In genomic region chr16:36874583-36875275, GRCm38 (mm10) we compare ENCODE assay signal across 8 mouse cellular contexts. TPM values are rescaled to one million over a fixed set of nuclear protein-coding genes. Genes with fewer than 3 reads are reported as not detected.
DNase-seq lines count a peak whose midpoint lies in the region; ATAC-seq lines count a peak whose summit lies in the region.

Gene Eaf2 (minus strand): TSS chr16:36875003.
Gene Golgb1 (plus strand): TSS chr16:36875140.

- H3K4me1 ChIP-seq in heart, embryonic 14.5 days (ENCODE audit: control insufficient read depth in 2 of 2, insufficient read depth in 2 of 2, low read length in 2 of 2), result peaks cover 3 to 24% of the 10 kb centered on the region in 2 experiments; a peak in 3 of 4 replicates
- peaks cover 36% of the 10 kb centered on the region for H3K4me1 ChIP-seq in liver, embryonic 13.5 days (replicated peaks)
- peaks cover 23% of the 10 kb centered on the region for H3K4me1 ChIP-seq in stomach, embryonic 16.5 days (ENCODE audit: control insufficient read depth, insufficient read depth, low read length)

- under 1% methylated on average over 43 of the region's 43 CpGs for WGBS in heart, embryonic 14.5 days
- WGBS in liver, embryonic 13.5 days (ENCODE audit: insufficient replicate concordance), result under 1% methylated on average over 43 of the region's 43 CpGs
- under 1% methylated on average over 43 of the region's 43 CpGs for WGBS in stomach, embryonic 16.5 days

- H3K36me3 ChIP-seq in heart, embryonic 14.5 days (ENCODE audit: control insufficient read depth, insufficient read depth, low read length), result peaks cover 29% of the 10 kb centered on the region
- peaks cover 6% of the 10 kb centered on the region for H3K36me3 ChIP-seq in liver, embryonic 13.5 days
- no peaks in the 10 kb centered on the region; the same call in 1 of the 2 replicates for H3K36me3 ChIP-seq in stomach, embryonic 16.5 days (ENCODE audit: control insufficient read depth, insufficient read depth, low read length)

- peak; percentile 99 for DNase-seq in c-Kit-negative CD71-positive TER-119-positive erythroid progenitor cells, embryonic 14.5 days (ENCODE audit: low read depth, low spot score)
- DNase-seq in fibroblast of lung, adult 2 months (ENCODE audit: low read depth), result peak; percentile 100
- DNase-seq in kidney, postnatal 14 days, result peak; percentile 98
- DNase-seq in liver, embryonic 13.5 days, result peak; percentile 94
- peak; percentile 91 for DNase-seq in neural tube, embryonic 10.5 days (ENCODE audit: extremely low spot score, low spot score)

- ATAC-seq in CD4-positive, CD25-positive, alpha-beta regulatory T cell, adult 4 months, result peak; percentile 95
- peak; percentile 100 for ATAC-seq in heart, embryonic 14.5 days (ENCODE audit: insufficient number of reproducible peaks, insufficient read depth, low FRiP score, low read depth)
- peak; percentile 99 for ATAC-seq in liver, embryonic 13.5 days (ENCODE audit: low read depth)
- ATAC-seq in stomach, embryonic 16.5 days (ENCODE audit: insufficient read depth, low FRiP score), result peak; percentile 100

- H3K27ac ChIP-seq in heart, embryonic 14.5 days (replicated peaks in 1 of 2; ENCODE audit: control insufficient read depth in 1 of 2, insufficient read depth in 1 of 2, low read depth in 2 of 2, low read length in 2 of 2), result peak within 1 kb of the TSS; percentile 78 to 92
- H3K27ac ChIP-seq in liver, embryonic 13.5 days, result peak within 1 kb of the TSS; percentile 80
- H3K27ac ChIP-seq in stomach, embryonic 16.5 days (ENCODE audit: low read length), result peak within 1 kb of the TSS; percentile 88

- H3K9ac ChIP-seq in heart, embryonic 14.5 days (ENCODE audit: low read length), result peak within 1 kb of the TSS; percentile 82
- peak within 1 kb of the TSS; percentile 87 for H3K9ac ChIP-seq in liver, embryonic 13.5 days
- peak within 1 kb of the TSS; percentile 93 for H3K9ac ChIP-seq in stomach, embryonic 16.5 days (ENCODE audit: low read length)

- peak within 1 kb of the TSS; percentile 71 for H3K4me2 ChIP-seq in heart, embryonic 14.5 days (ENCODE audit: low read length)
- H3K4me2 ChIP-seq in liver, embryonic 13.5 days, result peak within 1 kb of the TSS; percentile 87
- H3K4me2 ChIP-seq in stomach, embryonic 16.5 days (ENCODE audit: low read depth, low read length), result peak within 1 kb of the TSS; percentile 78

- no peaks in the 10 kb centered on the region for H3K9me3 ChIP-seq in heart, embryonic 14.5 days (ENCODE audit: control insufficient read depth, low read length)
- H3K9me3 ChIP-seq in liver, embryonic 13.5 days (replicated peaks), result no peaks in the 10 kb centered on the region
- H3K9me3 ChIP-seq in stomach, embryonic 16.5 days (replicated peaks; ENCODE audit: control insufficient read depth, low read length), result no peaks in the 10 kb centered on the region

- peak within 1 kb of the TSS; percentile 77 to 93 for H3K4me3 ChIP-seq in heart, embryonic 14.5 days (ENCODE audit: control insufficient read depth in 1 of 2, insufficient read depth in 1 of 2, low read depth in 1 of 2, low read length in 2 of 2)
- H3K4me3 ChIP-seq in liver, embryonic 13.5 days (replicated peaks), result peak within 1 kb of the TSS; percentile 92
- H3K4me3 ChIP-seq in stomach, embryonic 16.5 days (replicated peaks; ENCODE audit: low read length), result peak within 1 kb of the TSS; percentile 70

- H3K27me3 ChIP-seq in heart, embryonic 14.5 days (ENCODE audit: control insufficient read depth, insufficient read depth, low read length), result no peaks in the 10 kb centered on the region
- H3K27me3 ChIP-seq in liver, embryonic 13.5 days, result no peaks in the 10 kb centered on the region
- no peaks in the 10 kb centered on the region for H3K27me3 ChIP-seq in stomach, embryonic 16.5 days (ENCODE audit: control insufficient read depth, insufficient read depth, low read length)

RNA-seq across cellular contexts. Expression of gene Eaf2, which starts in this region (rescaled TPM):
- polyA plus RNA-seq in CD4-positive, CD25-positive, alpha-beta regulatory T cell, adult 4 months (2017; shearing (Covaris generic)), result 1 to 10 TPM in 1 of 2 experiments, under 1 TPM in 1; 0.32 to 2.1 TPM
- 0.53 and 1.2 TPM in 2 replicates for polyA plus RNA-seq in heart, embryonic 14.5 days (2014; fragmentation: Nextera tagmentation; extraction: Ambion mirVana)
- polyA plus RNA-seq in liver, embryonic 13.5 days (2015; fragmentation: Nextera tagmentation; extraction: Ambion mirVana), result 0.41 and 0.59 TPM in 2 replicates
- 4.7 and 6.2 TPM in 2 replicates for polyA plus RNA-seq in stomach, embryonic 16.5 days (2015; fragmentation: Nextera tagmentation; extraction: Ambion mirVana)

RNA-seq across cellular contexts. Expression of gene Golgb1, which starts in this region (rescaled TPM):
- polyA plus RNA-seq in CD4-positive, CD25-positive, alpha-beta regulatory T cell, adult 4 months (2017; shearing (Covaris generic)), result 10 to 100 TPM; 37.9 to 41.0 TPM
- polyA plus RNA-seq in heart, embryonic 14.5 days (2014; fragmentation: Nextera tagmentation; extraction: Ambion mirVana), result 61.4 and 73.8 TPM in 2 replicates
- polyA plus RNA-seq in liver, embryonic 13.5 days (2015; fragmentation: Nextera tagmentation; extraction: Ambion mirVana), result 30.7 and 31.0 TPM in 2 replicates
- 97.0 and 106 TPM in 2 replicates for polyA plus RNA-seq in stomach, embryonic 16.5 days (2015; fragmentation: Nextera tagmentation; extraction: Ambion mirVana)

Comparison
In these comparisons a context has a peak if more than half of its experiments do, and no peak if none do; other contexts are left out.
1. Peak in every context shown above with its lines: DNase-seq, ATAC-seq, H3K4me3 ChIP-seq and H3K27ac ChIP-seq.